Mouse (Mus musculus): ENCODE data around the gene Ints13. TPM values are rescaled to one million over a fixed set of nuclear protein-coding genes. Genes with fewer than 3 reads are reported as not detected.
A peak's percentile ranks its signal among the peaks of the same experiment; 100 is the strongest.
"Not testable (repeated sequence)": the region's sequence is repeated elsewhere in the genome, so short reads cannot be mapped to it uniquely, and the experiment has no call there.

Ints13 gene
- polyA plus RNA-seq, 1 experiment from 2014 or later = 78.4 TPM

DNA sequence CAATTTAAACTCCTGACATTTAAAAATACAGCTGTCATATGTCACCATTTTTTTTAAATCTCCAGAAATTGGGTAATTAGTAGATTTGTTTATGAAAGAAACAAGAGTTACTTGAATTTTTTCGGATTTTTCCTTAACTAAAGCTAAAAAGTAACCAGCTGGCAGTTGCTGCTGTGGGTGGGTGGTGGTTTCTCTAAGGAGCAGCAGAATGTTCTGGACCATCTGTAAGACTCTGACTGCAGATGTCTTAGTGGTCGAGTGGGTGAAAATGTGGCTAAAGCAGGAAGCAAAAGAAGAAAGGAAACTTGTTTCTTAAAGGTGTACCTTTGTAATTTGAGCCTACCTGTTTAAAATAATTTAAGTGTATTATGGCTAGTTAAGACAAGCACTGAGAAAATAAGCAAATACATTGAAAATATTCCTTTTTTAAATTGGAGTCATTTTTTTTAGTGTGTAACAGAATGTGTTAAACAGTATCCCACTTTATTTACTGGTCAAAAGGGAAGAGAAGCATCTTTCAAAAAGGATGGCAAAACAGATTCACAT lies 2.8 kb upstream of the Ints13 start:
- ATAC-seq (ENCODE audit: low FRiP score, low read depth) = no peak
- Histone ChIP-seq H3K27me3 (no peaks in the 10 kb centered on the region), H3K4me1 (peaks cover 27% of the 10 kb centered on the region), H3K27ac (no peak overlapping the region), H3K4me2 (replicated peaks) (no peak overlapping the region), H3K36me3 (no peaks in the 10 kb centered on the region; the same call in 1 of the 2 replicates), H3K4me3 (no peak overlapping the region), H3K9ac (no peak overlapping the region), H3K9me3 (no peaks in the 10 kb centered on the region)
- WGBS = 27% methylated on average over 2 of the region's 2 CpGs

DNA sequence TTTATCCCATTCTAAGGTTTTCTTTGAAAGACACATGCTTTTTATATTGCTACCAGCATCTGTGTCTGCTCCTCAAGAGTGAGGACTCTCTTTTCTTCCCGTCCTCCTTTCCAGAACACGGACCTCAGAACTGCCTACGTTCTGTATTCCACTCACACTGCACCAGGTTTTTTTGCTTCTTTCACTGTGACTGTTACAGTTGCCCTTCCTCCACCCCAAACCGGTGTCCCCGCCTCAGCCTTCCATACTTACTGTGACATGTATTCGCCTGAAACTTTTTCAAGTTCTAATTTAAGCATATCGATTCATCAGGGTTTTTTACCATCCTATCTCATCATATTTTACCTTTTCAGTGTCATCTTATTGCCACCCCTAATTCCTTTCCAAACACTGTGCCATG lies 951 bp upstream of the Ints13 start:
- Histone ChIP-seq H3K4me1 (peaks cover 32% of the 10 kb centered on the region), H3K27ac (peak overlapping the region; percentile 97), H3K9ac (peak overlapping the region; percentile 91), H3K27me3 (no peaks in the 10 kb centered on the region), H3K4me2 (replicated peaks) (peak overlapping the region; percentile 70), H3K36me3 (no peaks in the 10 kb centered on the region), H3K9me3 (no peaks in the 10 kb centered on the region), H3K4me3 (peak overlapping the region; percentile 90)
- ATAC-seq (ENCODE audit: low FRiP score, low read depth) = no peak
- WGBS = 11% methylated on average over 7 of the region's 7 CpGs

DNA sequence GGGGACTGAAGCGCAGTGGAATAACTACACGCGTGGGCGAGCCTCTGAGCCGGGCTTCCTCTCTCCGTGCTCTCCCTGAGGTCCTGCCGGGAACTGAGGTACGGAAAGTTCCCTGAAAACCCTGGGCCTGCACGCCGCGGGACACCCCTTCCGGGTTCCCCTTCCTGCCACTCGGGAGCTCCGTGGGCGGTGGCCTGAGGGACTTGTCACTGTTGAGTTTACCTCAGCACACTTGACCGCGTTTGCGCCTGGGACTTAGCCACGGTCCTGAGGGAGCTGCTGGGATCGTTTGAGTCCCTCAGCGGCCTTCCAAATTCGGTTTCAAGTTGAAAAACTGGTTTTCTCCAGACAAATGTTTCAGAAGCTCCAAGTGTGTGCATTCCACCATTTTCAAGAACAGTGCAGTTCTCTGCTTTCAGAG lies 486 bp upstream of the Ints13 start:
- Histone ChIP-seq H3K36me3 (no peaks in the 10 kb centered on the region), H3K27me3 (no peaks in the 10 kb centered on the region), H3K27ac (peak overlapping the region; percentile 97), H3K9ac (peak overlapping the region; percentile 91), H3K9me3 (no peaks in the 10 kb centered on the region), H3K4me1 (peaks cover 34% of the 10 kb centered on the region), H3K4me2 (replicated peaks) (peak overlapping the region; percentile 70), H3K4me3 (peak overlapping the region; percentile 90)
- under 1% methylated on average over 22 of the region's 22 CpGs for WGBS
- peak; percentile 38 for ATAC-seq (ENCODE audit: low FRiP score, low read depth)

DNA sequence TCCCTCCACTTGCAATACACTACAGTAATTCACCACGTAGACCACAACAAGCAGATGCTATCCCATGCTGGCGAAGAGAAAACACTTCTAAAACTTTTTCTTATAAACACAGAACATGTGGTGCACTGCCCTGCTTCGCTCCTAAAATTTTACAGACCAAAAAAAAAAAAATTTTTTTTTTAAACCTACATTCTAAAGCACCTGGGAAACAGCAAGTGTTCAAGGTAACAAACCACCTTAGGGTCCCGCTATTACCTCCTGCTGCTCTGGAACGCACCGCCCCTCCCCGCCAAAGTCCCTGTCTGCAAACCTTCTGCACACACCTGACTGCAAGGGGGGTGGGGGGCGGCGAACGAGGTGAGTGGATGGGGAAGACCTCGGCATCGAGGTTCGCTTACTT lies 732 bp downstream of the Ints13 start, which contains the start of gene Fgfr1op2:
TSS of gene Fgfr1op2 (plus strand) at position 301 of the 400 bp plus-strand sequence.
- no peak for ATAC-seq (ENCODE audit: low FRiP score, low read depth)
- peak within 1 kb of the TSS; percentile 90 for H3K4me3 ChIP-seq
- peaks cover 43% of the 10 kb centered on the region for H3K4me1 ChIP-seq
- WGBS = under 1% methylated on average over 13 of the region's 13 CpGs
- no peaks in the 10 kb centered on the region for H3K27me3 ChIP-seq
- H3K9ac ChIP-seq = peak within 1 kb of the TSS; percentile 91
- peak within 1 kb of the TSS; percentile 75 for H3K4me2 ChIP-seq (replicated peaks)
- H3K27ac ChIP-seq = peak within 1 kb of the TSS; percentile 97
- H3K9me3 ChIP-seq = no peaks in the 10 kb centered on the region
- no peaks in the 10 kb centered on the region for H3K36me3 ChIP-seq

DNA sequence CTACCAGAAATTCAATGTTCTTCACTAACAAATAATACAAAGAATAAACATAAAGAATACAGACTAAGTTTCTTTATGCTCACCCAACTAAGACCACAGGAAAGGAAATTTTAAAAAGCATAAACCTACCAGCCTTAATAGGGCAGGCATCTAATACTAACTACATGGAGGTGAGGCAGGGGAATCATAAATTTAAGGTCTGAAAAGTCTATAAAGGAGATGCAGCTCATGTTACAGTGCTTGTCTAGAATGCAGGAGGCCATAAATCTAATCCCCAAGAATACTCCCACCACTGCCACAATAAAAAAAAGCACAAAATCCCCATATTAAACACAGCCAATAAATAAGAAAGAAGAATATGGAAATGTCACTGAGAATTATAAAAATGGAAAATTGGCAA lies 5.6 kb downstream of the Ints13 start:
- no peaks in the 10 kb centered on the region for H3K27me3 ChIP-seq
- peaks cover 30% of the 10 kb centered on the region for H3K4me1 ChIP-seq
- ATAC-seq (ENCODE audit: low FRiP score, low read depth) = no peak

DNA sequence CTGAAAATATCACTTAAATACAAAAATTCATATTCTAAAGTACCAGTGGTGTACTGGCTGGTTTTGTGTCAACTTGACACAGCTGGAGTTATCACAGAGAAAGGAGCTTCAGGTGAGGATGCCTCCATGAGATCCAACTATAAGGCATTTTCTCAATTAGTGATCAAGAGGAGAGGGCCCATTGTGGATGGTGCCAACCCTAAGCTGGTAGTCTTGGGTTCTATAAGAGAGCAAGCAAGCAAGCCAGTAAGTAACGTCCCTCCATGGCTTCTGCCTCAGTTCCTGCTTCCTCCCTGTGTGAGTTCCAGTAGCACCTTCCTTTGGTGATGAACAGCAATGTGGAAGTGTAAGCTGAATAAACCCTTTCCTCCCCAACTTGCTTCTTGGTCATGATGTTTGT lies 15.2 kb downstream of the Ints13 start:
- 83% methylated on average over 1 of the region's 1 CpGs for WGBS
- ATAC-seq (ENCODE audit: low FRiP score, low read depth) = not testable (repeated sequence)
- H3K36me3 ChIP-seq = peaks cover 53% of the 10 kb centered on the region

More for the DNA sequence above, 5.6 kb downstream of the Ints13 start:
- Histone ChIP-seq H3K4me3 (no peak overlapping the region), H3K36me3 (peaks cover 20% of the 10 kb centered on the region), H3K9me3 (no peaks in the 10 kb centered on the region), H3K4me2 (replicated peaks) (no peak overlapping the region), H3K9ac (no peak overlapping the region), H3K27ac (no peak overlapping the region)

DNA sequence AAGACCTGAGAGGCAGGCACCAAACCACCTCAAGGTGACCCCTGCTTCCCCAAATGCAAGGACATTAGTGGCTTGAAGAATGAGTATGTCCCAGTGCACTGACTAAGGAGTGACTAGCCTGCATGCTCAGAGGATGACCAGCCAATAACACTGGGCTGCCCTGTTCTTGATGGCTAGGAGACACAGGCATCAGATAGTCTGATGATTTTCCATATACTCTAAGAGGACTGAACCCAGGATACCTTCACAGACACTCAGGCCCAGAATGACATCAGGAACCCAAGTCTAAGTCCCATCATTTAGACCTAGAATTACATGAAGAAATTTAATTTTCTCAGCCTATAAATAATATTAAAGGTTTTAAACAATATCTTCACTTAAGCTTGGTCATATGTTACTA lies 26.3 kb downstream of the Ints13 start:
- no peak overlapping the region for H3K4me3 ChIP-seq
- H3K4me1 ChIP-seq = no peaks in the 10 kb centered on the region
- H3K36me3 ChIP-seq = peaks cover 82% of the 10 kb centered on the region
- peaks cover 4% of the 10 kb centered on the region; the same call in 1 of the 2 replicates for H3K9me3 ChIP-seq
- no peak overlapping the region for H3K27ac ChIP-seq
- no peak overlapping the region for H3K4me2 ChIP-seq (replicated peaks)
- no peaks in the 10 kb centered on the region for H3K27me3 ChIP-seq
- H3K9ac ChIP-seq = no peak overlapping the region
- ATAC-seq (ENCODE audit: low FRiP score, low read depth) = no peak

More for the DNA sequence above, 15.2 kb downstream of the Ints13 start:
- not testable (repeated sequence) for H3K9ac ChIP-seq; H3K27ac ChIP-seq; H3K4me3 ChIP-seq; H3K9me3 ChIP-seq; H3K27me3 ChIP-seq; H3K4me2 ChIP-seq (replicated peaks); H3K4me1 ChIP-seq

DNA sequence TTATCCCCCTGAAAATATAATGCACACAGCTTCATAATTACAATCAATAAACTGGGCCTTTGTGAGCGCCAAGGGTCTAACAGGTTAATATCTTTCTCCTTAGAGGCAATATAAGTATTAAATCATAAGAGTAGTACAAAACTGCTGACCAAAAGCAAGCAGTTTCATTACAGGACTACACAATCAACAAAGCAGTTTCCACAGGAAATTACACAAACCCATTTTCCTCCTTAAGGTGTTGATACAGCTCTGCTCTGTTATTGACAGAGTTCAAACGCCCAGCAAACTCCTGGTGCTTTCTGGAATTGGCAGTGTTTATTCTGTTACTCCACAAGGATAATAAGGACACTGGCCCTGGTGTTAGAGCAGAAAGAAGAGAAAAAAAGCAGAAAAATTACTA lies 27.2 kb downstream of the Ints13 start:
- 79% methylated on average over 2 of the region's 2 CpGs for WGBS
- H3K36me3 ChIP-seq = peaks cover 81% of the 10 kb centered on the region
- no peak for ATAC-seq (ENCODE audit: low FRiP score, low read depth)

DNA sequence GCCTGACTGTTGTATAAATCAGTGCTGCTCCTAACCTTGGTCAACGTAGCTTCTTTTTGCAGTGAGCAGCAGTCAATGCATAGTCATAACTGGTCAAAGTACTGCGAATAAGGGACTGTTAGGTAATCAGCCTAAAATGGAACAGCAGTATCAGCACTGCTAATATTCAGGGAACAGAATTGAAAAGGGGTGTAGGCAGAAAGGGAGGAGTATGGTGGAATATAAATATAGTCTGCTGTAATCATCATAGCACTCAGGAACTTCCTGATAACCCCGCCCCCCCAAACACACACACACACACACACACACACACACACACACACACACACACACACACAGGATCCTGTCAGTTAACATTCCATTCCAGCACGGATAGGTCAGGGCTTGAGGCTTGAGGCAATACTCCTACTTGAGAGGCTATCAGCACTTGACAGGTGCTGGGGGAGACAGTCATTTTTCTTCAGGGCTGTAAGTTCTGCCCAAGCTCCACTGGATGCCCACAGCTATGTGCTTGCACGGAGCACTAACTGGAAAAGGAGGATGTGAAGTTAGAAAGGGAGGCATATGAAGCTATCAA lies 32.3 kb downstream of the Ints13 start:
- H3K4me2 ChIP-seq (replicated peaks) = no peak overlapping the region
- no peaks in the 10 kb centered on the region for H3K27me3 ChIP-seq
- H3K4me3 ChIP-seq = no peak overlapping the region
- H3K36me3 ChIP-seq = peaks cover 37% of the 10 kb centered on the region
- ATAC-seq (ENCODE audit: low FRiP score, low read depth) = no peak
- 77% methylated on average over 4 of the region's 5 CpGs for WGBS
- H3K27ac ChIP-seq = no peak overlapping the region
- H3K9ac ChIP-seq = no peak overlapping the region
- H3K4me1 ChIP-seq = no peaks in the 10 kb centered on the region
- H3K9me3 ChIP-seq = no peaks in the 10 kb centered on the region

More for the DNA sequence above, 27.2 kb downstream of the Ints13 start:
- H3K9me3 ChIP-seq = no peaks in the 10 kb centered on the region
- H3K4me3 ChIP-seq = no peak overlapping the region
- no peak overlapping the region for H3K4me2 ChIP-seq (replicated peaks)
- no peak overlapping the region for H3K27ac ChIP-seq
- no peaks in the 10 kb centered on the region for H3K27me3 ChIP-seq
- H3K4me1 ChIP-seq = no peaks in the 10 kb centered on the region
- no peak overlapping the region for H3K9ac ChIP-seq

DNA sequence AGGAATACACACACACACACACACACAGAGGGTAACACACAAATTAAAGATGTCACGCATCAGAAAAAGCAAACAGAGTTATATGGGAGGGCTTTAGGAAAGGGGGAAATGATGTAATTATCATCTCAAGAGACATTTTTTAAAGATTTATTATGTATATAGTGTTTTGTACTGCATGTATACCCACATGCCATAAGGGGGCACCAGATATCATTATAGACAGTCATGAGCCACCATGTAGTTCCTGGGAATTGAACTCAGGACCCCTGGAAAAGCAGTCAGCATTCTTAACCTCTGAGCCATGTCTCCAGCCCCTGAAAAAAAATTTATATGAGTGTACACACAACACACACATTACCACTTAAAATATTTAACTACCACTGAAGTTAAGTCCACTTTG lies 33.0 kb downstream of the Ints13 start:
- no peaks in the 10 kb centered on the region for H3K4me1 ChIP-seq
- peaks cover 30% of the 10 kb centered on the region for H3K36me3 ChIP-seq
- H3K27ac ChIP-seq = no peak overlapping the region
- WGBS = 95% methylated on average over 1 of the region's 1 CpGs
- H3K4me3 ChIP-seq = no peak overlapping the region
- H3K4me2 ChIP-seq (replicated peaks) = no peak overlapping the region
- no peak for ATAC-seq (ENCODE audit: low FRiP score, low read depth)
- H3K9ac ChIP-seq = no peak overlapping the region
- no peaks in the 10 kb centered on the region for H3K27me3 ChIP-seq
- H3K9me3 ChIP-seq = no peaks in the 10 kb centered on the region

DNA sequence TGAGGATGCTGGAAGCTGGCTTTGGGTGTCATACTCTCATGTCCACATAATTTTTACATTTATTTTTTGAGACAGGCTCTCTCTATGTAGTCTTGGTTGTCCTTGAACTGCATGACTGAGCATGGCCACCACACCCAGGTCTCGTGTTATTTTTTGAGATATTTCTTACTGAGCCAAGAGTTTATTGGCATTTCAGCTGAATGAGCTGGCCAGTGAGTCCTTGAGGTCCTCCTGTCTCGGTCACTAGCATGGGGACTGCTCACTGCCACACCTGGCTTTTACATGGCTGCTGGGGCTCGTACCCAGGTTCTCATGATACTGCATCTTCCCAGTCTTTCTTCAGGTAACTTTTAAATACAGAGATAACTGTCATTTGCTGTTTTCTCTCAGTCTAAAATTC lies 37.2 kb downstream of the Ints13 start:
- no peak overlapping the region for H3K4me2 ChIP-seq (replicated peaks)
- H3K4me3 ChIP-seq = no peak overlapping the region
- H3K36me3 ChIP-seq = no peaks in the 10 kb centered on the region
- no peak overlapping the region for H3K27ac ChIP-seq
- no peak overlapping the region for H3K9ac ChIP-seq
- H3K27me3 ChIP-seq = no peaks in the 10 kb centered on the region
- ATAC-seq (ENCODE audit: low FRiP score, low read depth) = no peak
- no peaks in the 10 kb centered on the region for H3K4me1 ChIP-seq
- 86% methylated on average over 3 of the region's 3 CpGs for whole genome bisulfite sequencing
- H3K9me3 ChIP-seq = peaks cover 3% of the 10 kb centered on the region; the same call in 1 of the 2 replicates

DNA sequence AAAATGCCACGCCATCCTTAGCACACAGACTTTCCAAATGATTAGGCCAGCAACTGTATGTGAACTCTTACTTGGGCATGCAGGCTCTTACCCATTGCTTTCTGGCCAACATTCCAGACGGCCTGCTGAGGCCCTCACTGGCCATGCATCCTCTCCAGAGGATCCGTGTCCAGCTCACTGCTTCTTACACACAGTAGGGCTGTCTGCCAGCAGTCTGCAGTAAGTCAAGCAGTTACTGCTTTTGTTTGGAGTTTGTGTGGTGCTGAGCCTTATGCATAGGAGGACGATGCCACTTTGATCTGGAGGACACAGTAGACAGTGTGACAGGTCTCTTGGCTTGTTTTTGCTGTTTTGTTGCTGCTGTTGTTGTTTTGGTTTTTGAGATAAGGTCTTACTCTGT lies 39.0 kb downstream of the Ints13 start:
- no peaks in the 10 kb centered on the region for H3K36me3 ChIP-seq
- no peak for ATAC-seq (ENCODE audit: low FRiP score, low read depth)
- WGBS = 68% methylated on average over 4 of the region's 4 CpGs
- H3K27ac ChIP-seq = no peak overlapping the region
- H3K4me2 ChIP-seq (replicated peaks) = no peak overlapping the region
- H3K4me3 ChIP-seq = no peak overlapping the region
- H3K4me1 ChIP-seq = no peaks in the 10 kb centered on the region
- H3K27me3 ChIP-seq = no peaks in the 10 kb centered on the region
- no peak overlapping the region for H3K9ac ChIP-seq
- peaks cover 3% of the 10 kb centered on the region; the same call in 1 of the 2 replicates for H3K9me3 ChIP-seq

DNA sequence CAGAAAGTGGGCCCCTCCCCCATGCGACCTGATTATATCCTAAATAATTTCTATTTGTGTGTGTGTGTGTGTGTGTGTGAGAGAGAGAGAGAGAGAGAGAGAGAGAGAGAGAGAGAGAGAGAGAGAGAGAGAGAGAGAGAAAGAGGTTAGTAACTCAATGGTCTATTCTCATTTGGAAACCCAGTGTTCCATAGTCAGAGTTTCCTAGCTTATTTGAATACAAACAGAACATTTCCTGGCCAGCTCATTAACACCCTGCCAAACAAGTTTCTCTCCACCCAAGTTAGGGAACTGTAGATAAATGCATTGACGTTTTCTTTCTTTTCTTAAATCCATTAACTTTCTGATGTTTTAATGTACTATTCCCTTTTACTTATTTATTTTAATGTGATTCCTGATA lies 39.6 kb downstream of the Ints13 start:
- no peak for ATAC-seq (ENCODE audit: low FRiP score, low read depth)
- no peaks in the 10 kb centered on the region for H3K36me3 ChIP-seq
- H3K9ac ChIP-seq = no peak overlapping the region
- no peaks in the 10 kb centered on the region for H3K27me3 ChIP-seq
- H3K4me3 ChIP-seq = no peak overlapping the region
- peaks cover 3% of the 10 kb centered on the region; the same call in 1 of the 2 replicates for H3K9me3 ChIP-seq
- WGBS = 53% methylated on average over 2 of the region's 2 CpGs
- no peak overlapping the region for H3K27ac ChIP-seq
- H3K4me2 ChIP-seq (replicated peaks) = no peak overlapping the region
- no peaks in the 10 kb centered on the region for H3K4me1 ChIP-seq

Measured in limb, embryonic 13.5 days (tissue).